Mouse (Mus musculus): Measurements from ENCODE around the gene Acot12. TPM values are rescaled to one million over a fixed set of nuclear protein-coding genes. Genes with fewer than 3 reads are reported as not detected.

The Acot12 gene
- total and polyA plus RNA-seq, 3 experiments: 0.06 TPM; not detected in 2

DNA sequence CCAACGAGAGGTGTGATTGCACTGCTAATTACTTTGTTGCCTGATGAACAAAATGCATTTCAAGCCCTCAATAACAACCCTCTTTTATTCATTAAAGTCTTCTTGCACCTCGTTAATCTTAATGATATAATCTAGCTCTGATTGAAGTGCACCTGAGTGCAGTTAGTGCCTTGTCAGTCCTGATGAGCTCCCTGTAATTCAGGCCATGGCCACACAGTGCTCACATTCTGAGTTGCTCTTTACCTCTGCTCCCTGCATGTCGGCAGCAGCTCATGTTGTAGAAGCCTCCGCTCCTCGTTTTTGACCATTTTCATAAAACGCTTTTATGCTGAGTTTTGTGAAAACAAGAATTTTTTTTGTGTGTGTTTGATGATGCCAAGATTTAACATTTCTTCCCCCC lies 82.4 kb downstream of the Acot12 start:
- no peaks in the 10 kb centered on the region for H3K79me2 ChIP-seq (ENCODE audit: control insufficient read depth, insufficient read depth, low read length, poor library complexity)
- H3K27me3 ChIP-seq (ENCODE audit: control insufficient read depth in 1 of 2, insufficient read depth in 2 of 2, low read length in 2 of 2): no peaks in the 10 kb centered on the region
- H3K27ac ChIP-seq (ENCODE audit: control insufficient read depth, low read depth, low read length): no peak overlapping the region
- no peaks in the 10 kb centered on the region for H3K4me1 ChIP-seq (ENCODE audit: control insufficient read depth in 1 of 2, insufficient read depth in 2 of 2, low read length in 2 of 2)
- no peak overlapping the region for H3K4me3 ChIP-seq (ENCODE audit: control insufficient read depth in 1 of 2, insufficient read depth in 1 of 2, low read depth in 2 of 2, low read length in 2 of 2)
- DNase-seq (ENCODE audit: low read depth, low spot score): no peak
- no peak for TF ChIP-seq SIN3A (IDR thresholded peaks at IDR 0.05; ENCODE audit: low read length)
- no peak for TF ChIP-seq ZNF384 (IDR thresholded peaks at IDR 0.05; ENCODE audit: low read depth, low read length)
- TF ChIP-seq CHD1 (IDR thresholded peaks at IDR 0.05; ENCODE audit: low read depth, low read length): no peak
- no peak for TF ChIP-seq TCF12 (IDR thresholded peaks at IDR 0.05; ENCODE audit: low read depth, low read length)
- TF ChIP-seq USF2 (IDR thresholded peaks at IDR 0.05; ENCODE audit: borderline replicate concordance in 1 of 2, insufficient read depth in 1 of 2, low read depth in 1 of 2, low read length in 2 of 2): no peak
- no peak for TF ChIP-seq TBP (IDR thresholded peaks at IDR 0.05; ENCODE audit: low read depth, low read length)
- no peaks in the 10 kb centered on the region for H3K9me3 ChIP-seq (replicated peaks; ENCODE audit: insufficient read depth, low read length)
- no peak overlapping the region for H3K9ac ChIP-seq (ENCODE audit: control insufficient read depth, low read depth, low read length, poor library complexity, severe bottlenecking)
- H3K36me3 ChIP-seq (ENCODE audit: control insufficient read depth in 1 of 2, insufficient read depth in 2 of 2, low read length in 2 of 2): no peaks in the 10 kb centered on the region

DNA sequence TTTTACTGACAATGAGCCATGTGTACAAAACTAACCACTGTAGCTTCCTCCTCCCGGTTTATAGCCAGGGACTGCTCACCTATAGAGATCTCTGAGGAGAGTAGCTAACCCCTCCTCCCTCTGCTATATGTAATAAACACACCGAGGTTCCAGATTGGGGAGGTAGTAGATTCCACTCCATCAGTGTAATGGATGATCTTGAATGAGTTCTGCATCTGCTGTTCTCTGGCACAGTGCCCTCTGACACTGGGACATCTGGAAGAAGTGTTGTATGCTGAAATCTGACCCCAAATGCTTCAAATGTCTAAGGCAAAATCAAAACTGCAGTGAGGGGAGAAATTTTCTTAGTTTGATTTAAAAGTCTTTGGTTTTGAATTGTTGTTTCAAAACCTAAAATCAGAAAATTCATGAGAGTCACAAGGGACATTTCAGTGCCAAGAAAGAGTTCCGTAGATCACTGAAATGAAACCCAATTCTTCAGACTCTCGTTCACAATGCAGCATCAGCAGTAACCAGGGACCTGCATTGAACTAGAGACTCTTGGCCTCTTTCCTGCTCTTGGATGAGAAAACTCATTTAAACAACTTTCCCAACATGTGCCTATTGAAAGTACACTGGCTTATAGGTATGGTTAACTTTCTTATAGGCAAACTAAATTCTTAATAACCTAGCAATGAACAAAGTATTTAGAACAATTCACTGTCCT lies 83.7 kb downstream of the Acot12 start:
- Histone ChIP-seq H3K27ac (ENCODE audit: control insufficient read depth, low read depth, low read length) (no peak overlapping the region), H3K4me3 (ENCODE audit: control insufficient read depth in 1 of 2, insufficient read depth in 1 of 2, low read depth in 2 of 2, low read length in 2 of 2) (no peak overlapping the region), H3K27me3 (ENCODE audit: control insufficient read depth in 1 of 2, insufficient read depth in 2 of 2, low read length in 2 of 2) (no peaks in the 10 kb centered on the region), H3K9me3 (replicated peaks; ENCODE audit: insufficient read depth, low read length) (no peaks in the 10 kb centered on the region), H3K9ac (ENCODE audit: control insufficient read depth, low read depth, low read length, poor library complexity, severe bottlenecking) (no peak overlapping the region), H3K36me3 (ENCODE audit: control insufficient read depth in 1 of 2, insufficient read depth in 2 of 2, low read length in 2 of 2) (no peaks in the 10 kb centered on the region), H3K79me2 (ENCODE audit: control insufficient read depth, insufficient read depth, low read length, poor library complexity) (no peaks in the 10 kb centered on the region), H3K4me1 (ENCODE audit: control insufficient read depth in 1 of 2, insufficient read depth in 2 of 2, low read length in 2 of 2) (no peaks in the 10 kb centered on the region)
- no peak for TF ChIP-seq GATA1 (IDR thresholded peaks at IDR 0.05; ENCODE audit: low read depth, low read length)
- no peak for TF ChIP-seq MAFK (IDR thresholded peaks at IDR 0.05; ENCODE audit: borderline replicate concordance, low read depth, low read length)
- TF ChIP-seq MEF2A (IDR thresholded peaks at IDR 0.05; ENCODE audit: extremely low read depth, insufficient replicate concordance, low read depth, low read length, poor library complexity, severe bottlenecking): no peak
- TF ChIP-seq NELFE (IDR thresholded peaks at IDR 0.05; ENCODE audit: low read depth, low read length): no peak
- no peak for TF ChIP-seq ETS1 (IDR thresholded peaks at IDR 0.05; ENCODE audit: low read depth, low read length)
- TF ChIP-seq UBTF (IDR thresholded peaks at IDR 0.05; ENCODE audit: borderline replicate concordance, insufficient read depth, low read depth, low read length): no peak
- no peak for TF ChIP-seq RAD21 (IDR thresholded peaks at IDR 0.05; ENCODE audit: low read depth, low read length)
- TF ChIP-seq KAT2A (conservative IDR thresholded peaks at IDR 0.05; ENCODE audit: low read depth, low read length): no peak
- no peak for TF ChIP-seq SIN3A (IDR thresholded peaks at IDR 0.05; ENCODE audit: low read length)
- TF ChIP-seq ZMIZ1 (IDR thresholded peaks at IDR 0.05; ENCODE audit: low read depth, low read length): no peak
- no peak for TF ChIP-seq HCFC1 (IDR thresholded peaks at IDR 0.05; ENCODE audit: low read depth, low read length)
- no peak for TF ChIP-seq NRF1 (IDR thresholded peaks at IDR 0.05; ENCODE audit: insufficient read depth, low read depth, low read length, poor library complexity, severe bottlenecking)
- TF ChIP-seq CHD2 (IDR thresholded peaks at IDR 0.05; ENCODE audit: low read length): no peak
- no peak for TF ChIP-seq CHD1 (IDR thresholded peaks at IDR 0.05; ENCODE audit: low read depth, low read length)
- no peak for TF ChIP-seq SMC3 (IDR thresholded peaks at IDR 0.05; ENCODE audit: low read depth, low read length)
- no peak for TF ChIP-seq TAL1 (IDR thresholded peaks at IDR 0.05; ENCODE audit: low read length)
- TF ChIP-seq MAX (IDR thresholded peaks at IDR 0.05; ENCODE audit: low read length): no peak
- no peak for TF ChIP-seq POLR2AphosphoS2 (IDR thresholded peaks at IDR 0.05; ENCODE audit: low read length)
- no peak for TF ChIP-seq MAZ (IDR thresholded peaks at IDR 0.05; ENCODE audit: low read depth, low read length)
- no peak for TF ChIP-seq TBP (IDR thresholded peaks at IDR 0.05; ENCODE audit: low read depth, low read length)
- DNase-seq (ENCODE audit: low read depth, low spot score): no peak

Data from MEL (cell line).